Mouse (Mus musculus) liver, adult 2 months (tissue): ENCODE data around the gene S100a9. TPM values are rescaled to one million over a fixed set of nuclear protein-coding genes. Genes with fewer than 3 reads are reported as not detected.
A peak's percentile ranks its signal among the peaks of the same experiment; 100 is the strongest.

Experiments
- DNase-seq: peaks from one replicate; pipeline ENCODE4 v3.0.0-alpha.2; 2011; ENCODE audit warnings: low read depth, low spot score; ENCODE audit errors: extremely low read depth
- H3K27ac ChIP-seq: fragments of 200-500 bp; replicated peaks from 2 replicates; pipeline ENCODE4 v1.5.1; 2012; ENCODE audit warnings: low read depth, mild to moderate bottlenecking, control low read depth, inconsistent platforms, low read length; ENCODE audit not compliant: insufficient read depth
- H3K27me3 ChIP-seq: fragments of 200-500 bp; 2 replicates; pipeline ENCODE4 v1.6.1; 2012; ENCODE audit warnings: mild to moderate bottlenecking, moderate library complexity, low read length, inconsistent platforms; ENCODE audit not compliant: control insufficient read depth, insufficient read depth
- H3K36me3 ChIP-seq: fragments of 200-500 bp; 2 replicates; pipeline ENCODE4 v1.6.1; 2012; ENCODE audit warnings: low read length, inconsistent platforms; ENCODE audit not compliant: control insufficient read depth, insufficient read depth
- H3K4me1 ChIP-seq: fragments of 200-500 bp; 2 replicates; pipeline ENCODE4 v1.6.1; 2011; ENCODE audit warnings: low read length; ENCODE audit not compliant: control insufficient read depth, insufficient read depth
- H3K4me3 ChIP-seq: fragments of 200-500 bp; 2 replicates; pipeline ENCODE4 v1.5.1; 2011; ENCODE audit warnings: low read depth, mild to moderate bottlenecking, control low read depth, low read length, moderate library complexity; ENCODE audit not compliant: insufficient read depth
- H3K79me2 ChIP-seq: fragments of 200-500 bp; 2 replicates; pipeline ENCODE4 v1.6.1; 2012; ENCODE audit warnings: inconsistent platforms, mild to moderate bottlenecking, low read length, moderate library complexity; ENCODE audit not compliant: control insufficient read depth, insufficient read depth
- H3K9ac ChIP-seq: fragments of 200-500 bp; 2 replicates; pipeline ENCODE4 v1.6.1; 2012; ENCODE audit warnings: low read depth, mild to moderate bottlenecking, control low read depth, inconsistent platforms, low read length
- CTCF ChIP-seq: fragments of 200-500 bp; IDR thresholded peaks from 2 replicates; pipeline ENCODE4 v1.5.1; 2011; ENCODE audit warnings: low read depth, low read length, control low read depth
- POLR2A ChIP-seq: fragments of 200-500 bp; IDR thresholded peaks from 2 replicates; pipeline ENCODE4 v1.6.1; 2011; ENCODE audit warnings: low read length, control low read depth; ENCODE audit not compliant: insufficient read depth; ENCODE audit errors: extremely low read depth
- WGBS: fragments of 180-500 bp; shearing (Covaris S2); methylation state at CpG from one replicate; pipeline ENCODE4 v1.1.7; 2018; 5-methylcytosine and 5-hydroxymethylcytosine counted together
- polyA plus RNA-seq: library from polyadenylated mRNA; depleted of rRNA; stranded (reverse); fragments of >200 nt; gene quantifications from 2 replicates; pipeline ENCODE4 v1.2.3, GENCODE M21; 2012
- total RNA-seq: library from RNA; depleted of rRNA; stranded (reverse); fragments of >200 nt; gene quantifications from 2 replicates; pipeline ENCODE4 v1.2.3, GENCODE M21; 2014

Gene S100a9
- total and polyA plus RNA-seq, 2 experiments: 0.92 to 2.6 TPM

DNA sequence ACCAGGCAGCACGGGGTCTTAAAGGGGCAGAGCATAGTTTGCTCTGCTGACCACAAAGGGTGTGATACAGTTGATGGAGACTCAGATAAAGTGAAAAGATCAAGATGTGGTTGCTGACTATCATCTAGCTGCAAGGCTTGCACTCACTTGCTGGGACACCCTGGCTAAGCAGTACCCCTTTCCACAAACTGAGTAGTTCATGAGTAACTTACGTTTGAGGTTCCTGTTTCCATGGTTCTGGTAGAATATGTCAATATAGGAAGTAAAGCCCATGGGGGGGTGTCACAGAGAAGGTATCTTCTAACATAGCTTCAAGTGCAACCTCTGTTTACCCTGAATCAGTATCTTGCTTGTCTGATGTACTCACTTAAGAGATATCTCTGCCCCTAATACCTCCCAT, 2.0 kb downstream of the S100a9 start:
- no peak overlapping the region for H3K4me3 ChIP-seq
- no peaks in the 10 kb centered on the region for H3K79me2 ChIP-seq
- H3K27ac ChIP-seq: no peak overlapping the region
- no peak for TF ChIP-seq CTCF
- no peak for TF ChIP-seq POLR2A
- no peak overlapping the region for H3K9ac ChIP-seq
- no peaks in the 10 kb centered on the region for H3K36me3 ChIP-seq
- H3K27me3 ChIP-seq: peaks cover 4% of the 10 kb centered on the region; the same call in 1 of the 2 replicates
- no peaks in the 10 kb centered on the region for H3K4me1 ChIP-seq
- DNase-seq: no peak
- WGBS: 63% methylated on average over 2 of the region's 2 CpGs

DNA sequence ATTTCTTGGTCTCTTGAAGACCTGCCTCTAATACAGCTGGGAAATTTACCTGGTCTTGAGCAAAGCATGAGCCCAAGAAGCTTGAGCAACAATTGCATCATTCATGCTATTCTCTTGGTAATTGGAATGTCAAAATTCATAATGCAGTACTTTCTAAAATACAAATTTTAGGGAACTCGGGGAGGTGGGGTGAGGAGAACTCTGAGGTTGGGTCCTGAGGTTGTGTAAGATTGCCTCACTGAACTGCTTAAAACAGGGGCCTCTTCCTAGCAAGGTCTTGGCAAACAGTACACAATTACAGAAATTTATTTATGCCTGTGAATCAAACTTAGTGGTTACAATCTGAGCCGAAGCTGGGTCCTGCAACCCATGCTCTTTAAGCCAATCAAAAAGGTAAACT, 8.7 kb downstream of the S100a9 start:
- H3K36me3 ChIP-seq: no peaks in the 10 kb centered on the region
- no peak for DNase-seq
- H3K79me2 ChIP-seq: no peaks in the 10 kb centered on the region
- no peak for TF ChIP-seq POLR2A
- TF ChIP-seq CTCF: no peak
- WGBS: 82% methylated on average over 2 of the region's 2 CpGs
- H3K9ac ChIP-seq: no peak overlapping the region
- no peak overlapping the region for H3K4me3 ChIP-seq
- no peaks in the 10 kb centered on the region; the same call in 1 of the 2 replicates for H3K27me3 ChIP-seq
- H3K27ac ChIP-seq: no peak overlapping the region
- no peaks in the 10 kb centered on the region for H3K4me1 ChIP-seq

DNA sequence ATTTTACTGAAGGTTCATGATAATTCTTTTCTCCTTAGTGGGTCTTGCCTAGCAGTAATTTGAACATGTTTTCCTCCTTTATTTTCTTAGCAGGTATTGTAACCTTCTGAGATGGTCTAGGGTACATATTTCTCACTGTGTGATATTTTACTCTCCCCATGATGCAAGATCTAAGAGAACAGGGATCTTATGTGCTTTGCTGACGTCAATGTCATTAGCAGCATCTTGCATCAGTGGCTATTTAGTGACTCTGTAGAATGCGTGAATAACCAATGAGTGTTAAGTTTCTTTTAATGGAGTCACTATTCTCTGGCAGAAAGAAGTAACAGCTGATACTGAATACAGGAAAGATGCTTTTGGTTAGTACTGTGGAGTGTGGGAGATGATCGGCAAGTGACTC, 11.6 kb downstream of the S100a9 start:
- no peaks in the 10 kb centered on the region; the same call in 1 of the 2 replicates for H3K27me3 ChIP-seq
- H3K27ac ChIP-seq: no peak overlapping the region
- DNase-seq: no peak
- 93% methylated on average over 3 of the region's 3 CpGs for WGBS
- no peak for TF ChIP-seq POLR2A
- TF ChIP-seq CTCF: no peak
- no peak overlapping the region for H3K9ac ChIP-seq
- no peak overlapping the region for H3K4me3 ChIP-seq
- no peaks in the 10 kb centered on the region for H3K36me3 ChIP-seq
- H3K79me2 ChIP-seq: no peaks in the 10 kb centered on the region
- no peaks in the 10 kb centered on the region for H3K4me1 ChIP-seq

DNA sequence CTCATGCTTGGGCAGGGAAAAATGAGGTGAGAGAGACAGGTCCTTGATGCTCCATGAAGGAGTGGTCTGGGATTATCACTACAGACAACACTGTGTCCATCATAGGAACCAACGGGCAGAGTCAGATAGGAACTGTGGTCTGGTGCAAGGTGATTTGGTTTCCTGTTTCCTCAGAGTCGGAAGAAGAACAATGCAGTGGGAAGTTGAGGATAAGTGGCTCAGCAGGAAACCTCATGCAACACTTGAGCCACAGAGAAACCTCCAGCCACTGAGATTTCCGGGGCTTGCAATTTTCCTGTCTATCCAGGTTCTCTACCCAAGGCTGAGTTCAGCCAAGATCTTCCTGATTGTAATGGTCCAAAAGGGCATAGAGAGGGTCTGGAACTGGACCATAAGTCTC, 16.9 kb downstream of the S100a9 start:
- Histone ChIP-seq H3K79me2 (no peaks in the 10 kb centered on the region), H3K9ac (no peak overlapping the region), H3K27me3 (no peaks in the 10 kb centered on the region; the same call in 1 of the 2 replicates), H3K36me3 (no peaks in the 10 kb centered on the region), H3K4me1 (no peaks in the 10 kb centered on the region), H3K27ac (no peak overlapping the region), H3K4me3 (no peak overlapping the region)
- WGBS: 42% methylated on average over 3 of the region's 3 CpGs
- TF ChIP-seq CTCF (no peak), POLR2A (no peak)
- no peak for DNase-seq

DNA sequence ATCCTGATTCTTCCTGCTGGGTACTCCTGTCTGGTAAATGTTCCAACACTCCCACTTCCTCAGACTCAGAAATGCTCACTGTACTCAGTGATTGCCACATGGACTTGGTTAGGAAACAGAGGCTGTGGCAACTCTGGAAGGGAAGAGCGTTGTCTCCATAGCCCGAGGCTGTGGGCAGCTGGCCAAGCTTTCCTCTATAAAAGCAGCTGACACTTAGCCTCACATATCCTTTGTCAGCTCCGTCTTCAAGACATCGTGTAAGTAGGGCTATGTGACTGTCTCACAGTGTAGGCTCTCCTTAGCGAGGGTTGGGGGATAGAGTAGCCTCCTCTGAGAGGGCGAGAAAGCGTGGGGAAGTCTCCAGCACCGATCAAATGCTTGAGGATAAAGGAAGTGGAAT, 26.7 kb downstream of the S100a9 start, which contains the start of gene S100a8:
S100a8 (plus strand) TSS at position 133 of the 400 bp plus-strand sequence.
- Histone ChIP-seq H3K27ac (no peak within 1 kb of the TSS), H3K79me2 (no peaks in the 10 kb centered on the region), H3K27me3 (no peaks in the 10 kb centered on the region), H3K4me1 (no peaks in the 10 kb centered on the region), H3K9ac (no peak within 1 kb of the TSS), H3K36me3 (no peaks in the 10 kb centered on the region), H3K4me3 (no peak within 1 kb of the TSS)
- 58% methylated on average over 8 of the region's 8 CpGs for WGBS
- DNase-seq: peak; percentile 5
- TF ChIP-seq CTCF: no peak
- no peak for TF ChIP-seq POLR2A

DNA sequence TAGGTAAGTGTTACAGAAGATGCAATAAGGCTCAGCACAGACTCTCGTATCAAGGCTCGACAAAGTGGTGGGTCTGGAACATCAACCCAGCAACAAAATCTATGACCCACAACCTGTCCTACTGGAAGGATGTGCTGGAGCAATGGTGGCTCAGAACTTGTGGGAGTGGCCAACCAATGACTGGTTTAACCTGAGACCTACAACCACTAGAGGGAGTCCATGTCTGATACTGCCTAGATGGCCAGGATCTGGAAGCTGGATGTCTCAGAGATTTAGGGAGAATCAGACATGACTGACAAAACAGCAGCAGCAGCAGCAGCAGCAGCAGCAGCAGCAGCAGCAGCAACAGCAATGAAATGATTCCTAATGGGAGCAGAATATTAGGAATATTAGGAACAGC, 31.3 kb downstream of the S100a9 start:
- Histone ChIP-seq H3K27me3 (no peaks in the 10 kb centered on the region), H3K79me2 (no peaks in the 10 kb centered on the region), H3K36me3 (no peaks in the 10 kb centered on the region), H3K27ac (no peak overlapping the region), H3K9ac (no peak overlapping the region), H3K4me3 (no peak overlapping the region), H3K4me1 (no peaks in the 10 kb centered on the region)
- DNase-seq: peak; percentile 40
- 87% methylated on average over 2 of the region's 2 CpGs for WGBS
- TF ChIP-seq POLR2A (no peak), CTCF (peak; percentile 30; the same call in 1 of the 2 replicates)
